Mouse (Mus musculus) neural tube, embryonic 15.5 days (tissue): ENCODE measurements around the gene Fryl. TPM values are rescaled to one million over a fixed set of nuclear protein-coding genes. Genes with fewer than 3 reads are reported as not detected.
A peak's percentile ranks its signal among the peaks of the same experiment; 100 is the strongest.

Source experiments
- ATAC-seq: fragments of 200-750 bp; cut with Nextera tagmentation; 2 replicates; pipeline ENCODE4 v1.8.0; 2017; ENCODE audit warnings: mild to moderate bottlenecking, moderate TSS enrichment, moderate library complexity; ENCODE audit not compliant: low FRiP score
- H3K27ac ChIP-seq: fragments of 300-500 bp; sonication (generic); replicated peaks from 2 replicates; pipeline ENCODE4 v1.5.1; 2015; ENCODE audit warnings: mild to moderate bottlenecking, inconsistent platforms
- H3K27me3 ChIP-seq: fragments of 300-500 bp; sonication (generic); replicated peaks from 2 replicates; pipeline ENCODE4 v1.6.1; 2015; ENCODE audit warnings: inconsistent platforms
- H3K36me3 ChIP-seq: fragments of 300-500 bp; sonication (generic); 2 replicates; pipeline ENCODE4 v1.6.1; 2015; ENCODE audit warnings: inconsistent platforms
- H3K4me1 ChIP-seq: fragments of 300-500 bp; sonication (generic); 2 replicates; pipeline ENCODE4 v1.6.1; 2015; ENCODE audit warnings: inconsistent platforms
- H3K4me2 ChIP-seq: fragments of 300-500 bp; sonication (generic); 2 replicates; pipeline ENCODE4 v1.6.1; 2015; ENCODE audit warnings: inconsistent platforms, mild to moderate bottlenecking, moderate library complexity
- H3K4me3 ChIP-seq: fragments of 300-500 bp; sonication (generic); replicated peaks from 2 replicates; pipeline ENCODE4 v1.5.1; 2015; ENCODE audit warnings: mild to moderate bottlenecking, inconsistent platforms
- H3K9ac ChIP-seq: fragments of 300-500 bp; sonication (generic); replicated peaks from 2 replicates; pipeline ENCODE4 v1.6.1; 2015; ENCODE audit warnings: mild to moderate bottlenecking, inconsistent platforms
- H3K9me3 ChIP-seq: fragments of 300-500 bp; sonication (generic); replicated peaks from 2 replicates; pipeline ENCODE4 v1.6.1; 2016; ENCODE audit warnings: inconsistent platforms
- WGBS: fragments of 180-500 bp; shearing (Covaris S2); methylation state at CpG from one replicate; pipeline ENCODE4 v1.1.7; 2015; ENCODE audit warnings: mixed read lengths; 5-methylcytosine and 5-hydroxymethylcytosine counted together
- polyA plus RNA-seq: library from polyadenylated mRNA; unstranded; fragments of >200 nt; fragmentation: Nextera tagmentation; extraction: Ambion mirVana; gene quantifications from 2 replicates; pipeline ENCODE4 v1.2.1, GENCODE M21; 2015

The Fryl gene
- polyA plus RNA-seq, 1 experiment from 2014 or later, result 37.8 TPM

DNA sequence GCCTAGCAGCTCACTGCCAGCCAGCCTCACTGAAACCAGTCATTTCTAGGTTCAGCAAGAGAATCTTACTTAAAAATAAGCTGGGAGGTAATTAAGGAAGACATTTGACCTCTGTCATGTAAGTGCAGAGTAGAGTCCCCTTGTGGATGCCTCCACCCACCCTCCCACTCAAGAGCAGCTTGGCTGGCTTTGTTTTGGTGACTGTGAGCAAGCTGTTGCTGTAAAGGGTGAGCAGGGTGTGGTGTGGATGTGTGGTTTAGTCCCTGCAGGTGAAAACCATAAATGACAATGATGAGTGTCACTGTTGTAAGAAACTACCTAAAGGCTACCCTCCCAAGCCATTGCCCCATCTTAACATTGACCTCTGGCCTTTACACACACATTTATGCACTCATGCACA lies 104.2 kb downstream of the Fryl start:
- Histone ChIP-seq H3K9me3 (no peaks in the 10 kb centered on the region), H3K9ac (no peak overlapping the region), H3K4me1 (peaks cover 10% of the 10 kb centered on the region), H3K4me3 (no peak overlapping the region), H3K27me3 (no peaks in the 10 kb centered on the region), H3K36me3 (0 out of 2 replicates have a peak, but pooled peaks cover 3% of the 10 kb centered on the region), H3K4me2 (no peak overlapping the region), H3K27ac (no peak overlapping the region)
- no peak for ATAC-seq

- H3K27me3 ChIP-seq, result no peaks in the 10 kb centered on the region
- no peak overlapping the region for H3K9ac ChIP-seq
- WGBS, result 91% methylated on average over 6 of the region's 6 CpGs
- H3K4me2 ChIP-seq, result no peak overlapping the region
- H3K27ac ChIP-seq, result no peak overlapping the region
- no peaks in the 10 kb centered on the region for H3K9me3 ChIP-seq
- no peak overlapping the region for H3K4me3 ChIP-seq
- H3K36me3 ChIP-seq, result peaks cover 12% of the 10 kb centered on the region
- H3K4me1 ChIP-seq, result peaks cover 3% of the 10 kb centered on the region; the same call in 1 of the 2 replicates
- no peak for ATAC-seq
These were observed 105.5 kb downstream of the Fryl start for GRCm38 (mm10) chr5:73150877-73151445.

DNA sequence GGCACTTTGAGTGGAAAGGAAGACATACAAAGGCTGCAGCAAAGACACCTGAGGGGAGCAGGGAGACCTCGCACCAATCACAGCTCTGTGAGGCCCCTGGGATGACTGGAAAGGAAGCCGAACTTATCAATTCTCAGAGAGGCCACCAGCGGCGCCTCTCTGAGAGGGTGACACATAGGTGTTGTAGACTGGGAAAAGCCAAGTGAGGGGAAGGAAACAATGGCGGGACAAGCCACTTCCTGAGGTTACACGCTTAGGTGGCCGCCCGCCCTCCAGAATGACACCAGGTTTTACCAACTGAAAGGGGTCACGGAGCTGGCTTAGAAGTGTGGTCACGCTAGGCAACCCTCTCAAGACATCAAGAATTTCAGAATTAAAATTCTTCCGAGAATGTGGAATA lies 111.4 kb downstream of the Fryl start:
- no peaks in the 10 kb centered on the region for H3K4me1 ChIP-seq
- no peaks in the 10 kb centered on the region for H3K27me3 ChIP-seq
- H3K4me3 ChIP-seq, result no peak overlapping the region
- H3K27ac ChIP-seq, result no peak overlapping the region
- ATAC-seq, result no peak
- H3K9me3 ChIP-seq, result no peaks in the 10 kb centered on the region
- no peak overlapping the region for H3K4me2 ChIP-seq
- no peak overlapping the region for H3K9ac ChIP-seq
- 91% methylated on average over 11 of the region's 11 CpGs for WGBS
- peaks cover 12% of the 10 kb centered on the region for H3K36me3 ChIP-seq

GRCm38 (mm10) chr5:73141712-73142111 lies 114.7 kb downstream of the Fryl start:
- Histone ChIP-seq H3K27ac (no peak overlapping the region), H3K36me3 (peaks cover 5% of the 10 kb centered on the region), H3K4me3 (no peak overlapping the region), H3K4me2 (no peak overlapping the region), H3K27me3 (no peaks in the 10 kb centered on the region), H3K9me3 (no peaks in the 10 kb centered on the region), H3K9ac (no peak overlapping the region), H3K4me1 (no peaks in the 10 kb centered on the region)
- no peak for ATAC-seq
- 90% methylated on average over 2 of the region's 2 CpGs for WGBS

GRCm38 (mm10) chr5:73141161-73141560 lies 115.3 kb downstream of the Fryl start:
- H3K4me1 ChIP-seq, result no peaks in the 10 kb centered on the region
- H3K4me2 ChIP-seq, result no peak overlapping the region
- no peak overlapping the region for H3K9ac ChIP-seq
- no peaks in the 10 kb centered on the region for H3K9me3 ChIP-seq
- WGBS, result 93% methylated on average over 8 of the region's 8 CpGs
- no peak overlapping the region for H3K4me3 ChIP-seq
- H3K27me3 ChIP-seq, result no peaks in the 10 kb centered on the region
- no peaks in the 10 kb centered on the region for H3K36me3 ChIP-seq
- no peak overlapping the region for H3K27ac ChIP-seq
- ATAC-seq, result no peak

- Histone ChIP-seq H3K4me2 (no peak overlapping the region), H3K9me3 (no peaks in the 10 kb centered on the region), H3K36me3 (no peaks in the 10 kb centered on the region), H3K27ac (no peak overlapping the region), H3K4me3 (no peak overlapping the region), H3K27me3 (no peaks in the 10 kb centered on the region), H3K4me1 (no peaks in the 10 kb centered on the region), H3K9ac (no peak overlapping the region)
- 69% methylated on average over 9 of the region's 9 CpGs for WGBS
- no peak for ATAC-seq
These were observed 118.9 kb downstream of the Fryl start for GRCm38 (mm10) chr5:73137561-73137960.

- H3K4me1 ChIP-seq, result no peaks in the 10 kb centered on the region; the same call in 1 of the 2 replicates
- no peak overlapping the region for H3K4me2 ChIP-seq
- H3K4me3 ChIP-seq, result no peak overlapping the region
- WGBS, result 87% methylated on average over 2 of the region's 2 CpGs
- no peak overlapping the region for H3K9ac ChIP-seq
- H3K36me3 ChIP-seq, result no peaks in the 10 kb centered on the region
- no peaks in the 10 kb centered on the region for H3K27me3 ChIP-seq
- no peak overlapping the region for H3K27ac ChIP-seq
- no peak for ATAC-seq
- no peaks in the 10 kb centered on the region for H3K9me3 ChIP-seq
These were observed 120.5 kb downstream of the Fryl start for GRCm38 (mm10) chr5:73135959-73136358.

GRCm38 (mm10) chr5:73135131-73135530 lies 121.3 kb downstream of the Fryl start:
- Histone ChIP-seq H3K4me1 (no peaks in the 10 kb centered on the region; the same call in 1 of the 2 replicates), H3K36me3 (no peaks in the 10 kb centered on the region), H3K4me3 (no peak overlapping the region), H3K27me3 (no peaks in the 10 kb centered on the region), H3K9ac (no peak overlapping the region), H3K27ac (no peak overlapping the region), H3K9me3 (no peaks in the 10 kb centered on the region), H3K4me2 (no peak overlapping the region)
- WGBS, result 82% methylated on average over 11 of the region's 11 CpGs
- no peak for ATAC-seq

- no peak overlapping the region for H3K4me3 ChIP-seq
- no peaks in the 10 kb centered on the region for H3K36me3 ChIP-seq
- ATAC-seq, result peak; percentile 21; the same call in 1 of the 2 replicates
- no peak overlapping the region; the same call in 1 of the 2 replicates for H3K27ac ChIP-seq
- peaks cover 5% of the 10 kb centered on the region; the same call in 1 of the 2 replicates for H3K4me1 ChIP-seq
- WGBS, result 41% methylated on average over 5 of the region's 5 CpGs
- no peak overlapping the region for H3K4me2 ChIP-seq
- H3K9me3 ChIP-seq, result no peaks in the 10 kb centered on the region
- H3K27me3 ChIP-seq, result no peaks in the 10 kb centered on the region
- H3K9ac ChIP-seq, result no peak overlapping the region
These were observed 122.6 kb downstream of the Fryl start for GRCm38 (mm10) chr5:73133833-73134185.

- Histone ChIP-seq H3K27ac (no peak overlapping the region), H3K4me1 (peaks cover 5% of the 10 kb centered on the region; the same call in 1 of the 2 replicates), H3K36me3 (peaks cover 2% of the 10 kb centered on the region; the same call in 1 of the 2 replicates), H3K4me2 (no peak overlapping the region), H3K9me3 (no peaks in the 10 kb centered on the region), H3K4me3 (no peak overlapping the region), H3K9ac (no peak overlapping the region), H3K27me3 (no peaks in the 10 kb centered on the region)
- ATAC-seq, result no peak
- WGBS, result 95% methylated on average over 29 of the region's 29 CpGs
These were observed 123.2 kb downstream of the Fryl start for GRCm38 (mm10) chr5:73132998-73133832.

DNA sequence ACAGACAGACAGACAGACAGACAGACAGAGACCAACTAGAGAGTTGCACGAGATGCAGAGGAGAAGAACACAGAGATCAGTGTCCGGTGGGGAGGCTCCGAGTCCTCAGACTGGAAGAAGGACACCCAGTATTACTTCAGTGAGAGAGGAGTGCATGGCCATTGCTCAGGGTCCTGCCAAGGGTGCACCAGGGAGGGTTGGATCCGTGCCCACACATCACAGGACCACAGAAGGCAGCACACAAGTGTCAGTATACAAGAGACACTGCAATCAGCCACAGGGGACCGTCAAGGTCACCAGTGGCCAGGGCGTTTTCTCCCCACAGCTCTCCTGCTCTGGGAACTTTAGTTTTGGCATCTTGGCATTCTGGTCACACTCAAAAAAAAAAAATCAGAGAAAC lies 125.4 kb downstream of the Fryl start:
- Histone ChIP-seq H3K9ac (no peak overlapping the region), H3K36me3 (peaks cover 5% of the 10 kb centered on the region; the same call in 1 of the 2 replicates), H3K4me1 (peaks cover 5% of the 10 kb centered on the region; the same call in 1 of the 2 replicates), H3K27ac (no peak overlapping the region), H3K4me3 (no peak overlapping the region), H3K9me3 (no peaks in the 10 kb centered on the region), H3K27me3 (no peaks in the 10 kb centered on the region), H3K4me2 (no peak overlapping the region)
- WGBS, result 76% methylated on average over 6 of the region's 6 CpGs
- no peak for ATAC-seq

DNA sequence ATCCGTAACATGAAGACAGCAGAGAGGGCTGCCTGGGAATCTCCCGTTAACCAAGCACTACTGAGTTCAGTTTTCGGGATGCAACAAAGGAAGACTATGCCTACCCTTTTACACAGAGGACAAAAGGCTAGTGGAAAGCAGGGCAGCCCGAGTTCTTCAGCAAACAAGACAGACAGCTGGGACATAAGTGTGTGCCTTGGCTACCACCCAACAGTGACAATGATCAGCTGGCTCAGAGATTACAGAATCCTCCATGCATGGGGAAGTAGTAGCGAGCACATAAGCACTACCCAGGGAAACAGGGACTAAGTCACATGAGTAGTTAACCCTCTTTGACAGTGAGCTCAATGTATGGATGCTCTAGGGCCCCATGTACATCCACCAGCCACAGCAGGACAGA lies 126.5 kb downstream of the Fryl start:
- H3K9me3 ChIP-seq, result no peaks in the 10 kb centered on the region
- peak overlapping the region; percentile 63; the same call in 1 of the 2 replicates for H3K27ac ChIP-seq
- H3K36me3 ChIP-seq, result peaks cover 5% of the 10 kb centered on the region; the same call in 1 of the 2 replicates
- no peak overlapping the region for H3K4me3 ChIP-seq
- no peak overlapping the region for H3K9ac ChIP-seq
- peaks cover 5% of the 10 kb centered on the region; the same call in 1 of the 2 replicates for H3K4me1 ChIP-seq
- H3K4me2 ChIP-seq, result no peak overlapping the region
- 29% methylated on average over 5 of the region's 5 CpGs for WGBS
- H3K27me3 ChIP-seq, result no peaks in the 10 kb centered on the region
- peak; percentile 56; the same call in 1 of the 2 replicates for ATAC-seq
